In the genomic region with DNA sequence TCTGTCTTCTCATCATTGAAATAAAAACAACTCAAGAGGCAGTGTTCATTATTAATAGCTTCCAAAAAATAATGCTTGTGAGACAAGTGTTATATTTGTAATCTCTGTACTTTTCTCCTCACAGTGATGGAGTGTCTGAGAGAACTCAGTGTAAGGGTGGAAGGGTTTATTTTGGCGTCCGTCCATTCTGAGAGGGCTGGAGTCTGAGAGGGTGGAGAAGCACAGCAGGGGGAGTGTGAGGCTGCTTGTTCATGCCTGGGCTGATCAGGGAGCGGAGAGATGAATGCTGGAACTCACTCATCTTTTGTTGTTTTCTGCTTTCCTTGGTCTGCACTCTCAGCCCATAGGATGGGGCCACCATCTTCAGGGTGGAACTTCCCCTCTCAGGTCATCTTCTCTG, we compare ENCODE assay signal across 8 mouse cellular contexts. TPM values are rescaled to one million over a fixed set of nuclear protein-coding genes. Genes with fewer than 3 reads are reported as not detected.
A peak's percentile ranks its signal among the peaks of the same experiment; 100 is the strongest.
DNase-seq lines count a peak whose midpoint lies in the region; ATAC-seq and TF ChIP-seq lines count a peak whose summit lies in the region.

No protein-coding gene starts in this region.

- peak; percentile 55 for ATAC-seq in hindbrain, embryonic 13.5 days (ENCODE audit: low FRiP score)
- no peak for ATAC-seq in hindbrain, embryonic 11.5 days (ENCODE audit: low FRiP score)
- ATAC-seq in heart, embryonic 12.5 days (ENCODE audit: insufficient number of reproducible peaks, low FRiP score): peak; percentile 77; the same call in 1 of the 2 replicates

- H3K4me2 ChIP-seq in hindbrain, embryonic 13.5 days: no peak overlapping the region
- no peak overlapping the region for H3K4me2 ChIP-seq in hindbrain, embryonic 11.5 days (replicated peaks; ENCODE audit: low read depth, low read length)
- no peak overlapping the region for H3K4me2 ChIP-seq in heart, embryonic 12.5 days

- peaks cover 6% of the 10 kb centered on the region for H3K4me1 ChIP-seq in hindbrain, embryonic 13.5 days (replicated peaks)
- H3K4me1 ChIP-seq in hindbrain, embryonic 11.5 days (replicated peaks; ENCODE audit: control insufficient read depth, insufficient read depth, low read length): no peaks in the 10 kb centered on the region
- H3K4me1 ChIP-seq in heart, embryonic 12.5 days (replicated peaks): no peaks in the 10 kb centered on the region; the same call in 1 of the 2 replicates
- no peaks in the 10 kb centered on the region; the same call in none of the 2 replicates for H3K4me1 ChIP-seq in lung, adult 2 months (ENCODE audit: control insufficient read depth, insufficient read depth, low read length)

- TF ChIP-seq POLR2A in lung, adult 2 months (IDR thresholded peaks at IDR 0.05; ENCODE audit: borderline replicate concordance, extremely low read depth, low read depth, low read length): no peak

- 0 out of 2 replicates have a peak, but pooled peaks have one; percentile 2 for TF ChIP-seq CTCF in lung, adult 2 months (IDR thresholded peaks at IDR 0.05; ENCODE audit: insufficient read depth, low read length)

- H3K36me3 ChIP-seq in hindbrain, embryonic 13.5 days: peaks cover 13% of the 10 kb centered on the region; the same call in 1 of the 2 replicates
- H3K36me3 ChIP-seq in hindbrain, embryonic 11.5 days (ENCODE audit: control insufficient read depth, insufficient read depth, low read length): no peaks in the 10 kb centered on the region
- peaks cover 14% of the 10 kb centered on the region; the same call in 1 of the 2 replicates for H3K36me3 ChIP-seq in heart, embryonic 12.5 days

- no peak overlapping the region for H3K9ac ChIP-seq in hindbrain, embryonic 13.5 days
- no peak overlapping the region for H3K9ac ChIP-seq in hindbrain, embryonic 11.5 days (ENCODE audit: low read depth, low read length)
- no peak overlapping the region for H3K9ac ChIP-seq in heart, embryonic 12.5 days

- H3K9me3 ChIP-seq in hindbrain, embryonic 13.5 days: no peaks in the 10 kb centered on the region
- H3K9me3 ChIP-seq in hindbrain, embryonic 11.5 days (ENCODE audit: control insufficient read depth, low read length): no peaks in the 10 kb centered on the region
- no peaks in the 10 kb centered on the region for H3K9me3 ChIP-seq in heart, embryonic 12.5 days (replicated peaks)

- no peak for DNase-seq in hindbrain, embryonic 11.5 days (ENCODE audit: low spot score)
- DNase-seq in NIH3T3 (ENCODE audit: low read depth): peak; percentile 46
- DNase-seq in lung, adult 2 months: peak; percentile 25
- no peak for DNase-seq in thymus, adult 18-20 months
- no peak for DNase-seq in embryo, embryonic 10.5 days (ENCODE audit: low spot score)
- no peak for DNase-seq in left cerebral cortex, adult 9 months (ENCODE audit: low spot score in 2 of 2)

- no peak overlapping the region for H3K4me3 ChIP-seq in hindbrain, embryonic 13.5 days
- no peak overlapping the region for H3K4me3 ChIP-seq in hindbrain, embryonic 11.5 days (ENCODE audit: low read depth, low read length)
- H3K4me3 ChIP-seq in heart, embryonic 12.5 days: no peak overlapping the region
- no peak overlapping the region for H3K4me3 ChIP-seq in lung, adult 2 months (replicated peaks; ENCODE audit: extremely low read depth, low read depth, low read length)

- WGBS in hindbrain, embryonic 13.5 days: 35% methylated on average over 3 of the region's 3 CpGs
- 28% methylated on average over 3 of the region's 3 CpGs for whole genome bisulfite sequencing in hindbrain, embryonic 11.5 days
- WGBS in heart, embryonic 12.5 days: 39% methylated on average over 3 of the region's 3 CpGs
- 55% methylated on average over 3 of the region's 3 CpGs for WGBS in lung, adult 2 months

- 0 out of 2 replicates have a peak overlapping the region, but pooled peaks have one; percentile 19 for H3K27ac ChIP-seq in hindbrain, embryonic 13.5 days
- no peak overlapping the region for H3K27ac ChIP-seq in hindbrain, embryonic 11.5 days (ENCODE audit: low read depth, low read length)
- no peak overlapping the region for H3K27ac ChIP-seq in heart, embryonic 12.5 days (ENCODE audit: poor library complexity, severe bottlenecking)

- H3K27me3 ChIP-seq in hindbrain, embryonic 13.5 days: no peaks in the 10 kb centered on the region
- H3K27me3 ChIP-seq in hindbrain, embryonic 11.5 days (ENCODE audit: control insufficient read depth, insufficient read depth, low read length): no peaks in the 10 kb centered on the region
- H3K27me3 ChIP-seq in heart, embryonic 12.5 days (replicated peaks): no peaks in the 10 kb centered on the region

RNA-seq across cellular contexts. Expression of a gene that starts 36.8 kb away (rescaled TPM):
- polyA plus RNA-seq in hindbrain, embryonic 13.5 days (2015; fragmentation: Nextera tagmentation; extraction: Ambion mirVana): 0.19 and 0.34 TPM in 2 replicates
- 0.31 and 0.59 TPM in 2 replicates for polyA plus RNA-seq in hindbrain, embryonic 11.5 days (2014; fragmentation: Nextera tagmentation; extraction: Ambion mirVana)
- polyA plus RNA-seq in heart, embryonic 12.5 days (2016; fragmentation: Nextera tagmentation; extraction: Ambion mirVana): 0.32 and 0.62 TPM in 2 replicates
- 0.19 and 0.53 TPM in 2 replicates for polyA plus RNA-seq in lung, adult 2 months (2012; rRNA removed)

RNA-seq across cellular contexts. Expression of a gene that starts 38.7 kb away (rescaled TPM):
- 7.4 and 7.5 TPM in 2 replicates for polyA plus RNA-seq in hindbrain, embryonic 13.5 days (2015; fragmentation: Nextera tagmentation; extraction: Ambion mirVana)
- 8.4 and 10.1 TPM in 2 replicates for polyA plus RNA-seq in hindbrain, embryonic 11.5 days (2014; fragmentation: Nextera tagmentation; extraction: Ambion mirVana)
- 7.7 and 8.2 TPM in 2 replicates for polyA plus RNA-seq in heart, embryonic 12.5 days (2016; fragmentation: Nextera tagmentation; extraction: Ambion mirVana)
- polyA plus RNA-seq in lung, adult 2 months (2012; rRNA removed): 11.0 and 11.6 TPM in 2 replicates

Comparison
In these comparisons a context has a peak if more than half of its experiments do, and no peak if none do; other contexts are left out.
1. DNase-seq: peak in NIH3T3 (single experiment) and lung, adult 2 months (single experiment); none in hindbrain, embryonic 11.5 days (single experiment), thymus, adult 18-20 months (0 of 2), embryo, embryonic 10.5 days (single experiment) and left cerebral cortex, adult 9 months (0 of 2).